Mouse (Mus musculus): ENCODE data around the gene Exosc10. TPM values are rescaled to one million over a fixed set of nuclear protein-coding genes. Genes with fewer than 3 reads are reported as not detected.
A peak's percentile ranks its signal among the peaks of the same experiment; 100 is the strongest.

Exosc10 gene
- total RNA-seq, 2 experiments from 2014 or later, result 66.6 to 70.6 TPM

DNA sequence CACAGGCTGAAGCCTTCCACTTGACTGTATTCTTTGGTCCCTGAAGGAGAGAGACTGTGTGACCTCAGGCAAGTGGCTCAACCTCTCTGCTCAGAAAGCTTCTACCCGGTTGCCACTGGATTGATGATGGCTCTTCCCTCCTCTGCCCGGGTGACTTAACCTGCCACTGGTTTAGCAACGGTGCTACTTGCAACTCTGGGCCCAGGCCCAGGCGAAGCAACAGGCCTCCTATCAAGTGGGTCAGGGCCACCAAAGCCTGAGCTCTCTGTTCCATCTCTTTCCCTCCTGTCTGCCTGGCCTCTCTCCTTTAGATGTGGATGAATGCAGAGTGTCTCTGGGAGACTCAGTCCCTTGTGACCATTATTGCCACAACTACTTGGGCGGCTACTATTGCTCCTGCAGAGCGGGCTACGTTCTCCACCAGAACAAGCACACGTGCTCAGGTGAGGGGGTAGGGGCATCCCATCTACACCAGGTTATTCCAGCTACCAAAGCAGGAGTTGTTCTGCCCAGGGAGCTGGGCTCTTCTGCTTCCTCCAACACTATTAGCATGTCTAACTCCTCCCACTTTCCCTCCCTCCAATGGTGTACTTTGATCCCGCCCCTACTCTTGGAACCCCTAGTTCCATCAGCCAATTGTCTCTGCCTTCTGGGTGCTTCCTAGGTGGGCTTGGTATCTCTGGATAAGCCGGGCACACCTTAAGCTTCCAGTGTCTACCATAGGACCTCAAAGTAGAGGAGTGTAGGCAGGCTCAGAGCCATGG lies 45.3 kb downstream of the Exosc10 start:
- ATAC-seq (replicated peaks; ENCODE audit: low FRiP score, low TSS enrichment, poor library complexity, severe bottlenecking), result no peak

DNA sequence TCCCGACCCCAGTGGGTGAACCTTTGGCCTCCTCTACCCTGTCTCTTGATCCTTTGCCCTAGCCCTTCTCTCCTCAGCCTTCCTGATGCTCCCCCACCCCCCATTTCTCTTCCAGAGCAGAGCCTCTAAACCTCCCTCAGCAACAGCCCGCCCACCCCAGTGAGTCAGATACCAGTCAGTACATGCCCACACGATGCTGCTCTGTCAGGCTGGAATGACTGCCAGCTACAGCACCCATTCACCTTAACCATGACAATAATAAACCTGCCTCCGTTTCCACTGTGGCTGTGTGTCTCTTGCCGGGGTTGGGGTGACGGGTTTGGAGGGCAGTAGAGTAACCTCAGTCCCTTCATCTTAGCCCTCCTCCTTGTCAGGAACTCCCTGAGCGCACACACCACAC lies 45.9 kb downstream of the Exosc10 start:
- ATAC-seq (replicated peaks; ENCODE audit: low FRiP score, low TSS enrichment, poor library complexity, severe bottlenecking), result no peak

DNA sequence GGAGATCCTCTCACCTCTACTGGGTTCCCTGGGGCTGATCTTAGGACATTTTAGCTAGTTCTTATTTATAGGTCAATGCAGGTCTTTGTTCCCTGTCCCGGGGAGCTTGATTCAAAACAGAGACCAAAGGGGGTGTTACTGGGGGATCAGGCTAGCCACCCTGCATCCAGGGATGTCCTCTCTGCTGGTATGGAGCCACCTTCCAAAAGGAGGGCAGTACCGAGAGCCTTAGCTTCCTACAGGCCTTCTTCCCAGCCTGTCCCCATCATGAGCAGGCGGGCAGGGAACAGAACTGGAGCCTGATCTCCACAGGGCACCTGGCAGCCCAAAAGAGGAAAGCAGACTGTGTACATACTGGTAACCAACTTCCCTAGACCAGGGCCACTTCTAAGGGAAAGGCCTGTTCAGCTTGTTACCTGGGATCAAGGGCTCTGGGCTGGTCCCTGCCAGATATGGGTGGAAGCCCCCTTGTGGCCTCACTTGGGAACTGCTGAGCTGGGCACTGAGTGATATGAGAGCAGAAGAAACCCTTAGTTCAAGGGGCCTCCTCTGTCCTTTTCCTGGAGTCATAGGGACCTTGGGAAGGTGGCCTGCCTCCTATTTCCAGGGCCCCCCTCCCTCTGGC lies 46.4 kb downstream of the Exosc10 start:
- peak; percentile 82 for ATAC-seq (replicated peaks; ENCODE audit: low FRiP score, low TSS enrichment, poor library complexity, severe bottlenecking)

DNA sequence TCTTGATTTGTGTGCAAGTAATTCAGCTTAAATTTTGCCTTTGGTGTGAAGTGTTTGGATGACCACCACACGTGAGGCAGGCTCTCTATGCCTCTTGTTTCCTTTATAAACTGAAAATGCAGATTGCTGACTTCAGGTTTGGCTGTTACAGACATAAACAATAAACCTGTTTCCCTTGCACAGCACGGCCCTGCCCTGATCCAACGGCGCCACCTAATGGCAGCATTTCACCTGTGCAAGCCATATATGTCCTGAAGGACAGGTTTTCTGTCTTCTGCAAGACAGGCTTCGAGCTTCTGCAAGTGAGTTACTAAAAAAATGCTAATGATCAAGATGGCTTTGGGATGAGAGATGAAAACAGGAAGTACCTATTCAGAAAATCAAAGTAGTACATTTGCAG lies 49.5 kb downstream of the Exosc10 start:
- peak; percentile 65 for ATAC-seq (replicated peaks; ENCODE audit: low FRiP score, low TSS enrichment, poor library complexity, severe bottlenecking)

DNA sequence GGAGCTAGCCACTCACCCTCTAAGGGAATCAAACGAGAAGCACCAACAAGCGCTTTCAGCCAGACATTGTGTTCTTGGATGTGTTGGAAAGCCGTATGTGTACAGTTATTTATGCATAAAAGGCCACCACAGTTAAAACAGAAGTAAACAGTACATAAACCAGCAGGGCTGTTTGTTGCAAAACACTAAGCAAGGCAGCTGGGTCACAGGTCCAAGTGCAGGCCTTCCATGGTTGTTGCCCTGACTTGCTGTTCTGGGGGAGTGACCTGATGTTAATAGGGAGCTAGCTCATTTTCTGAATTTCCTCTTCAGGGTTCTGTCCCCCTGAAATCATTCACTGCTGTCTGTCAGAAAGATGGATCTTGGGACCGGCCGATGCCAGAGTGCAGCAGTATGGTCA lies 51.6 kb downstream of the Exosc10 start:
- ATAC-seq (replicated peaks; ENCODE audit: low FRiP score, low TSS enrichment, poor library complexity, severe bottlenecking), result no peak

DNA sequence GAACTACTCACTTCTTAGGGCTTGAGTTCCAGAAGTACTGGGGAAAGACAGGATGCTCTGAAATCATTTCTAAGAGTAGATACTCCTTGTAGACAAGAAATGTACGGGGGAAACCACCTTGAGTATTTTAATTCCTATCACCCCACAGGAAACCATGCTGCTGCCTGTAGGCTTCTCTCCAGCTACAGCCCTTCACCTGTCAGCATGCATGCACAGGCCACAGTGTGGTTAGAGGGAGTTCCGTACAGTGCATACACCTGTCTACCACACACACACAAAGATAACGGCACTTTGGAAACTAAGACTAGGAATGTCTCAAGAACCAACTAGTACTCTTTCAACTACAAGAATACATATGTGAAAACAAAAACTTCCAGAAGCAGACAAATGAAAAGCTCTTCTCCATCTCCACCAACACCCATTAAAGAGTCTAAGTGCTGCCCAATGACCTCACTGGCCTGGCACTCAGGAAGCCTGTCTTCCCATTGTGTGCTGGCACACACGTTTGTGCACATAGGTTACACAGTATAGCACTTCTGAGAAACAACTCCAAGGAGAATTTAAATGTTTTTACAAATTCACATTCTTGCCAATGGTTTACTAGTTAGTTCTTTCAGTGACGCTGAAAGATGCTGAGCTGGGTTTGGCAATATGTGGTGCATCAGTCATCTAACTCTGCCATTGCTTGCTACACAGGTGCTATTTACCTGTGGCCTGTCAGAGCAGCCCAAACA lies 52.6 kb downstream of the Exosc10 start:
- ATAC-seq (replicated peaks; ENCODE audit: low FRiP score, low TSS enrichment, poor library complexity, severe bottlenecking), result no peak

DNA sequence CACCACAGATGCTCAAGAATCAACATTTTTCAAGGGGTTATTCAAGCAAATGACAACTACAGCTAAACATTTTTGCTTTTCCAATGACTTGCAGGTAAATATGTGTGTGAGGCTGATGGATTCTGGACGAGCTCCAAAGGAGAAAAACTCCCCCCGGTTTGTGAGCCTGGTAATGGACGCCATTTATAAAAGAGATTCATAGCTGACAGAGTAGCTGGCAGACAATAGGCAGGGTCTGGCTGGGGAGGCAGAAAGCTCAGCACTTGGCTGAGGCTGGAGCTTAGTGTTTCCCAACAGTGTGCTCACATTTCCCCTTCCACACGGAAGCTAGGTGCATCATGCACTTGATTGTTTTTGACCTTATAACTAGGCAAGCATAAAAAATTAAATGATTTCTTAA lies 54.3 kb downstream of the Exosc10 start:
- no peak for ATAC-seq (replicated peaks; ENCODE audit: low FRiP score, low TSS enrichment, poor library complexity, severe bottlenecking)

DNA sequence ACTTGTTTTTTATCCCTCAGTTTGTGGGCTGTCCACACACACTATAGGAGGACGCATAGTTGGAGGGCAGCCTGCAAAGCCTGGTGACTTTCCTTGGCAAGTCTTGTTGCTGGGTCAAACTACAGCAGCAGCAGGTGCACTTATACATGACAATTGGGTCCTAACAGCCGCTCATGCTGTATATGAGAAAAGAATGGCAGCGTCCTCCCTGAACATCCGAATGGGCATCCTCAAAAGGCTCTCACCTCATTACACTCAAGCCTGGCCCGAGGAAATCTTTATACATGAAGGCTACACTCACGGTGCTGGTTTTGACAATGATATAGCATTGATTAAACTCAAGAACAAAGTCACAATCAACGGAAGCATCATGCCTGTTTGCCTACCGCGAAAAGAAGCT lies 55.5 kb downstream of the Exosc10 start:
- no peak for ATAC-seq (replicated peaks; ENCODE audit: low FRiP score, low TSS enrichment, poor library complexity, severe bottlenecking)

DNA sequence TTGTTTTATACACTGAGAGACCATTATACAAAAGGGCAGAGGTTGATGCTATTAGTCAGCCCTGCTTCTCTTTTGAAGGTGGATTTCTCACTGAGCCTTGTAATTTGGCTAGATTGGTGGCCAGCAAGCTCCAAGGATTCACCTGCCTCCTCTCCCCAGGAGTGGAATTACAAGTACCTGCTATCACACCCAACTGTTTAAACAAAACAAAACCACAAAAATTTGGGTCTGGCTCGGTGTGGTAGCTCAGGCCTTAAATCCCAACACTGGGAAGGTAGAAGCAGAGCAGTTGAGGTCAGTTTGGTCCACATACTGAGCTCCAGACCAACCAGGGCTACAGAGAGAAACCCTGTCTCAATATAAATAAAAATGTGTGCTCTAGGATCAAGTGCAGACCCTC lies 61.6 kb downstream of the Exosc10 start:
- no peak for ATAC-seq (replicated peaks; ENCODE audit: low FRiP score, low TSS enrichment, poor library complexity, severe bottlenecking)

DNA sequence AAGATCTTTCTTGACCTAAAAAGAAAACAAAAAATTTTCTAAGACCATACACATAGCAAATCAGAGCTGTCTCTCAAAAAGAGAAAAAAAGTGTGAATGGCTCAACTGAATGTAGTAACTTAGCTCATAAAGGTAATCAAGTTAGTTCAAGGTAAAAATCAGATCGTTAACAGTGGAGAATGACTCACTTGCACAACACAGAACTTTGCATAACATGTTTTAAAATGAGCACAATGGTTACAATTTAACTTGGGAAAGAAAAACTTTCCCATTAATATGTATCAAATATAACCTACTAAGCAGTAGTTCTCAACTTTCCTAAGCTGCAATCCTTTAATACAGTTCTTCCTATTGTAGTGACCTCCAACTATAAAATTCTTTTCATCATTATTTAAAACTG lies 62.5 kb downstream of the Exosc10 start:
- ATAC-seq (replicated peaks; ENCODE audit: low FRiP score, low TSS enrichment, poor library complexity, severe bottlenecking), result no peak

DNA sequence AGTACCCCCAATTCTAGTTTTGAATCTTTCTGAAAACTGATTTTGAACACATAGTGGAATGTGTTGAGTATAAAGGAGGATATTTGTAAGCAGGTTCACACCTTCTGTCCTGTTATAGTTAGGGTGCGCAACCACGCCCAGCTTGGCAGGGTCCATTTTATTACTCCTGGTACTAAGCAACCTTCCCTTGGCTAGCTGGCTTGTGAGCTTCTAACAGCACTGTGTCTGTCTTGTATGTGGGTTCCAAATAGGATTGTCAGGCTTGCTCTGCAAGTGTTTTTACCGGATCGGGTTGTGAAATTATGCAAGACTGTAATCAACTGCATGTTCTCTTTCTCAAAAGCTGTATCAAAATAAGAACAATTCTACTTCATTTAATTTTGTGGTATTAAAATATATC lies 64.3 kb downstream of the Exosc10 start:
- no peak for ATAC-seq (replicated peaks; ENCODE audit: low FRiP score, low TSS enrichment, poor library complexity, severe bottlenecking)

DNA sequence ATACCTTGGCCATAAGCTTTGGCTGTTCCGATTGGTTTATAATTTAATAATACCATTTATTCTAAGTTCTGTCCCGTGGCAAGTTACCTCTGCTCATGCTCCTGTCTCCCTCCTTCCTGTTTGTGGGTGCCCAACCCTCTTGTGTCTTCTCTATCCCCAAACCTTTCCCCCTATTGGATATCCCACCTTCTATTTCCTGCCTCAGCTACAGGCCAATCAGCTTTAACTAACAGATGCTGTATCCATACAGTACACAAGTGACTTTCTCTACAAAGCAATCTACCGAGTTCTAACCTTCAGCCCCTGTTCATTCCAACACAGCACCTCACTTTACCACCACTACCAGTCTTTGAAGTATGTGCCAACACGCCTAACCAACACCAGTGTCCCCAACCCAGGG lies 65.4 kb downstream of the Exosc10 start:
- no peak for ATAC-seq (replicated peaks; ENCODE audit: low FRiP score, low TSS enrichment, poor library complexity, severe bottlenecking)

DNA sequence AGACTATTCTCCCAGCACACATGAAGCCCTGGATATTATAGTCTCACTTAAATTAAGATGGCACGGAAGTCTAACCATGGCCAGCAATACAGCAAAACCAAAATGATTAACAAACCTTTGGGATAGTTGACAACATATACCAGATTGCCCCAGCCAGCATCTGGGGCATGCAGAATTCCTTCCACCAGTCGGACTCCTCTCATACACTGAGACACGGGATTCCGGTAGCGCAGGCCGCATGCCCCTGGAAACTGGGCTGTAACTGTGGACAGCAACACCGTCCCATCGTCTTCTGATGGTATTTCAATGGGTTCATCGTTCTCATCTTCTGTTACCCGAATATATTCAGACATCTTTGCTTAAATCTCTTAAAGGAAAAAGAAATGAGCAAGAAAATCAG lies 66.8 kb downstream of the Exosc10 start:
- no peak for ATAC-seq (replicated peaks; ENCODE audit: low FRiP score, low TSS enrichment, poor library complexity, severe bottlenecking)

DNA sequence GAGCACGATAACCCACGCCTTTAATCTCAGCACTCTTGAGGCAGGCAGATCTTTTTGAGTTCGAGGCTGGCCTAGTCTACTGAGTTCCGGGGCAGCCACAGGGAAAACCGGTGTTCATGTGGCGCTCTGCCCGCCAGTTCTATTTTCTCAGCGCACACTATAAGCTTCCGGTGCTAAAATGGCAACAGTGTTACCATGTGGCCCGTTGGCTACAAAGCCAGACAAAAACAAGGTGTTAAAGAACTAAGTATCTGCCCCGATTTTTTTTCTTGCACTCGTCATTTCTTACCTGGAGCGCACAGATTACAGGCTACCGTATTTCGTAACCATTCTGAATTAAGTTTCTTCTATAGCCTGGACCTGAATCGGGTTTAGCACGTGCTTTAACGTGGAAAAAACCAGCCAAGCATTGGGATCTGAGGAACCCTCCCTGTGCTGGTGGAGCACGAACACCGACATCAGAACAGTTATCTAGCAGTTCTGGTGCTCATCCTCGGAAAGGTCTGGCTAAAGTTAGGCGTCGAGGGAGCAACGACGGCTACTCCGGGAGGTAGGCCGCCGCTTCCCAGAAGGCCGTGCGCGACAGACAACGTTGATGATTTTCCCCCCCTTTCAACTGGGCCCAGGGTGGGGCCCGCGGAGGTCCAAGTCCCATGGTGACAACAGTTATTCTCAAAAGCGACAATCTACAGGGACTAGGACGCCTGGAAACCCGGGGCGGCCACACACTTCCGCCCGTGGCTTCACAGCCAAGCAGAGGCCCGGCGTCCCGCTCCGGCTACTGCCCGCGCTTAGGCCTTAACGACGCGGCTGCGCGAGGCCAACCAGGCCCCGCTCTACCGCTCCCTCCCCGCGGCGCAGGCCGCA lies 67.8 kb downstream of the Exosc10 start:
- ATAC-seq (replicated peaks; ENCODE audit: low FRiP score, low TSS enrichment, poor library complexity, severe bottlenecking), result peak; percentile 24

DNA sequence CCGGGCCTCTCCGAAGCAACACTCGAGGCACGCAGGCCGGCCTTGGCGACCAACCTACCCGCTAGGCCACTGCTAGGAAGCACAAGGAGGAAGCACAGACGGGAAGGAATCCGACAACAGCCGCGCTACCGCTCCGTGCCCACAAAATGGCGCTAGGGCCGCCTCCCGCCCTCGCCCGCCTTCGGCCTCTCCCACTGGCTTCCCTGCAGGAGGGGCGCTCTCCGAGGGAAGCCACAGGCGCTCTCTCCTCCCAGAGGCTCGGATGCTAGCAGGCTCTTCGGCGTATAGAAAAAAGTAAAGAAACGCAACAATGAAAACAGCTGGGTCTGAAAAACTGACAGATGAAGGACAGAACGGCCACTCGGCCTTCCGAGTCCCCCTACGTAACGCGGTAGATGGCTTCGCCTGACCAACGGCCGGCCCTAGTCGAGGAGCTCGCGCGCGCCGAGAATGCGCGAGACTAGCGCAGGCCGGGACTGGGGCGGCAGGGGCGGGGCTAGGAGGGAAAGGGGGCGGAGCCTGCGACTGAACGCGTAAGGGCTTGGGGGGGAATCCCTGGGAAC lies 68.5 kb downstream of the Exosc10 start, which contains the start of gene Tardbp:
TSS of gene Tardbp (minus strand) at position 397 of the 563 bp plus-strand sequence.
- peak; percentile 86 for ATAC-seq (replicated peaks; ENCODE audit: low FRiP score, low TSS enrichment, poor library complexity, severe bottlenecking)

DNA sequence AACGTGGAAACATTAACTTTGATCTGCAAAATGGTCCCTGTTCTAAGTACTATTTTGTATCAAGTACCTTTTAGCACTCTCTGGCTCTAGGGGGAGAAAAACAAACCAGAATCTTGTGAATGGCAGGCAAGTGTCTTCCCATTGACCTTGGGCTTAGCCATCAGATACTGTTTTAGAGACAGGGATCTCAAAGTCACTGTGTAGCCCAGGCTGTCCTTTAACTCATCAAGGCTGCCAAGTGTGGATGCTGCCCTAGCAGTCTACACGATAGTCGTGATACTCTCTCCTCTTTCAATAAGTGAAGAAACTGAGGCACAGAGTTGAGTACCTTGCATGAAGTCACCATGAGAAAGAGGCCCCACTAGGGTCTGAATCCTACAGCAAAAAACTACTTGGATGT lies 69.0 kb downstream of the Exosc10 start:
- 0 out of 2 replicates have a peak, but pooled peaks have one; percentile 7 for ATAC-seq (replicated peaks; ENCODE audit: low FRiP score, low TSS enrichment, poor library complexity, severe bottlenecking)
